ENCODE assay signal across 15 mouse cellular contexts in genomic region chr3:103463760-103464159, GRCm38 (mm10).
"Had no signal": no experiment of that assay in that cellular context is flagged by ENCODE, and none has a peak within 500 bp of the region (broad histone marks: within the 10 kb centered on the region; RNA-seq: fewer than 3 reads in every experiment).

No protein-coding gene starts in this region.

- ATAC-seq: liver, postnatal 0 days had no signal

- H3K4me3 ChIP-seq: layer of hippocampus, adult 2 months; left cerebral cortex, adult 2 months; midbrain, embryonic 12.5 days; midbrain, embryonic 15.5 days; neural tube, embryonic 13.5 days; stomach, embryonic 15.5 days had no signal

- H3K27me3 ChIP-seq: midbrain, embryonic 12.5 days; midbrain, embryonic 15.5 days; neural tube, embryonic 13.5 days; stomach, embryonic 15.5 days had no signal

- H3K9me3 ChIP-seq: midbrain, embryonic 12.5 days; midbrain, embryonic 15.5 days; neural tube, embryonic 13.5 days; stomach, embryonic 15.5 days had no signal

- H3K36me3 ChIP-seq: midbrain, embryonic 12.5 days; midbrain, embryonic 15.5 days; neural tube, embryonic 13.5 days; stomach, embryonic 15.5 days had no signal

- H3K27ac ChIP-seq: layer of hippocampus, adult 2 months; left cerebral cortex, adult 2 months; liver, embryonic 14.5 days; macrophage; midbrain, embryonic 12.5 days; midbrain, embryonic 15.5 days; neural tube, embryonic 13.5 days; stomach, embryonic 15.5 days had no signal

- H3K4me2 ChIP-seq: lung, embryonic 14.5 days; midbrain, embryonic 12.5 days; midbrain, embryonic 15.5 days; neural tube, embryonic 13.5 days; stomach, embryonic 15.5 days had no signal

- H3K9ac ChIP-seq: liver, embryonic 14.5 days; liver, postnatal 0 days; lung, embryonic 14.5 days; midbrain, embryonic 12.5 days; midbrain, embryonic 15.5 days; neural tube, embryonic 13.5 days; stomach, embryonic 15.5 days had no signal

- DNase-seq: layer of hippocampus, adult 9-11 months; liver, postnatal 0 days; retina, postnatal 1 day; right cerebral cortex, postnatal 25 days; spleen, adult 18-20 months; thymus, postnatal 25 days had no signal
